Mouse (Mus musculus): ENCODE measurements around the gene Elp1.

Elp1 gene

DNA sequence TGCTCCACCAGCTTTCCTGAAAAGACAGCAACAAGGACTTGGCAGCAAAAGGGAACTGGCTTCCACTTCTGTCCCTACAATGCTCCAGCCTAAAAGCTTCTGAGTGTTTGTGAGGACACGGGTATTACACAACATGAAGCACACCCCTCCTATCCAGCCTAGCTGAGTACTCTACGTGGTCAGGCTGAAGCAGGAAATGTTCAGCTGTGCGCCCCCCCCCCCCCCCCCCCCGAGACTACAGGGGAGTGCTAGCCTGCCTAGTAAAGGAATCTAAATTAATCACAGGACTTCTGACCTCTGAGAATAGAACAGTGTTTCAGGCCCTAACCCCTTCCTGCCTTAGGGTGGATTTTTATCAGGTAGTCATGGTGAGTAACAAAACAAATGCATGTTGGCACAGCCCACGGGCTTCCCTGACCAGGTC, 34.3 kb downstream of the Elp1 start:
- no peak for DNase-seq

- DNase-seq = no peak
Measured at GRCm38 (mm10) chr4:56757693-56758092, 44.4 kb downstream of the Elp1 start.

GRCm38 (mm10) chr4:56756966-56757600, 45.0 kb downstream of the Elp1 start:
- no peak for DNase-seq

- no peak for DNase-seq
Measured at GRCm38 (mm10) chr4:56756021-56756420, 46.1 kb downstream of the Elp1 start.

GRCm38 (mm10) chr4:56747456-56747855, 54.7 kb downstream of the Elp1 start:
- DNase-seq = no peak

DNA sequence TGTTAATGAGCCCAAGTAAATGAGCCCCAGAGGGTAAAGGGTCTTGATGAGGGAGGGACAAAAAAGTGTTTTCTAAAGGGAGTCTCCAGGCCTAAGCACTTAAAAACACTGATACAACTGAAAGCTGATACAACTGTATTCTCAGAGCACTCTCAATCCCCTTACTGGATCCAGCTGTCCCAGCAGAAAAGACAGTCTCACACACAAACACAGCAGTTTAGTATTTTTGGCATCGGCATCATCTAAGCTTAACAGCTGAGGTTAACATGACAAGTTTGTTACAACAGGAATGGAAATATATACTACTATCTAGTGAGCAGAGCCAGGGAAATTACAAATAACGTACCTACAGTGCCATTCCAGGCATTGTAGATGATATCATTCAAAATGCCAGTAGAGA, 55.8 kb downstream of the Elp1 start:
- no peak for DNase-seq

- DNase-seq = no peak
Measured at GRCm38 (mm10) chr4:56743363-56744195, 58.6 kb downstream of the Elp1 start, which contains the start of gene Actl7a. Gene Actl7a, plus strand, starts transcription at chr4:56743413.

GRCm38 (mm10) chr4:56742698-56743097, 59.4 kb downstream of the Elp1 start:
- DNase-seq = no peak

- no peak for DNase-seq
Measured at GRCm38 (mm10) chr4:56741041-56741493, 61.1 kb downstream of the Elp1 start, which contains the start of gene Actl7b. Gene Actl7b, minus strand, starts transcription at chr4:56741443.

DNA sequence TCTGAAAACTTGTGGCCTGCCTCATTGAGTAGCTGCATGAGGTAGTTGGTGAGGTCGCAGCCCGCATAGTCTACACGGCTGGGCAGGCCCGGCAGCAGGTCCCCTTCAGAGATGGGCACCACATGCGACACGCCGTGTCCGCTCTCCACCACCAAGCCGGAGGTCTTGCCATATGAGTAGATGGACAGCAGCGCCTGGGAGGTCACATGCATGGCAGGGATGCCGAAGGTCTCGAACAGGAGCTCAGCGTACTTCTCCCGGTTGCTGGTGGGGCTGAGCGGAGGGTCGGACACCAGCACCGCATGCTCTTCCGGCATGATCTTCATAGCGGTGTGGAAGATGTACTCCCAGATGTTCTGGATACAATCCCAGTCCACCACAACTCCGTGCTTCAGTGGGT, 61.5 kb downstream of the Elp1 start:
- DNase-seq = no peak

- DNase-seq = no peak
Measured at GRCm38 (mm10) chr4:56740020-56740485, 62.1 kb downstream of the Elp1 start, which contains the start of gene Gm26657. Gene Gm26657, plus strand, starts transcription at chr4:56740070.

- no peak for DNase-seq
Measured at GRCm38 (mm10) chr4:56725839-56726238, 76.3 kb downstream of the Elp1 start.

DNA sequence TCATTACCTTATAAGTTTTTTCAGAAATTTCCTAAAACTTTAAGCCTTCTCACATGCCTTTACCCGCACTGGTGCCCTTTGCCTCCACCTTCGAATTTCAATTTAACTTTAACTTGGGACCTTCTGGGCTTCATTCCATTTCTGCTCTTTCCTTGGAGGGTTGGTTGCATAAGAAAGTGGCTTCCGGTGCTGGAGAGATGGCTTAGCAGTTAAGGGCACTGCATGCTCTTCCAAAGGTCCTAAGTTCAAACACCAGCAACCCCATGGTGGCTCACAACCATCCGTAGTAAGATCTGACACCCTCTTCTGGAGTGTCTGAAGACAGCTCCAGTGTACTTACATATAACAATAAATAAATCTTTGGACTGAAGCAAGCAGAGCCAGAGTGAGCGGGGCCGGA, 78.9 kb downstream of the Elp1 start:
- no peak for DNase-seq

DNA sequence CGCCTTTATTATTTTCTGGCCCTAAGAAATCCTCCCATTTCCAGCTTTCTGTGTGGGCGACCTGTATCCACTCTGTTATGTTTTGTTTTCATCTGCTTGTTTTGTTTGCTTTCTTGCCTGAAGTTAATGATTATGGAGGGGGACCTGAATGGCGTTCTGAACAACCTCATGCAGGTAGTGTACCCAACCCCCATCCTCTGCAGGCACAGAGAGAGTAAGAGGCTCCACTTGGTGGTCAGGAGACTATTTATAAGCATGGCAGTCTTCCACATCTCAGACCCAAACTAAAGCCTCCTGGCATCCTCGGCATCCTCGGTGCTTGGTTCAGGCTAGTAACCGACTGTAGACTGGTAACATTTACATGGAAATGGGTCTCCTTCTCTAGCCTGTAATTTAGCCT, 79.8 kb downstream of the Elp1 start:
- no peak for DNase-seq

GRCm38 (mm10) chr4:56721469-56721868, 80.7 kb downstream of the Elp1 start:
- no peak for DNase-seq

GRCm38 (mm10) chr4:56720403-56720802, 81.7 kb downstream of the Elp1 start:
- DNase-seq = no peak

- no peak for DNase-seq
Measured at GRCm38 (mm10) chr4:56719456-56719855, 82.7 kb downstream of the Elp1 start.

DNA sequence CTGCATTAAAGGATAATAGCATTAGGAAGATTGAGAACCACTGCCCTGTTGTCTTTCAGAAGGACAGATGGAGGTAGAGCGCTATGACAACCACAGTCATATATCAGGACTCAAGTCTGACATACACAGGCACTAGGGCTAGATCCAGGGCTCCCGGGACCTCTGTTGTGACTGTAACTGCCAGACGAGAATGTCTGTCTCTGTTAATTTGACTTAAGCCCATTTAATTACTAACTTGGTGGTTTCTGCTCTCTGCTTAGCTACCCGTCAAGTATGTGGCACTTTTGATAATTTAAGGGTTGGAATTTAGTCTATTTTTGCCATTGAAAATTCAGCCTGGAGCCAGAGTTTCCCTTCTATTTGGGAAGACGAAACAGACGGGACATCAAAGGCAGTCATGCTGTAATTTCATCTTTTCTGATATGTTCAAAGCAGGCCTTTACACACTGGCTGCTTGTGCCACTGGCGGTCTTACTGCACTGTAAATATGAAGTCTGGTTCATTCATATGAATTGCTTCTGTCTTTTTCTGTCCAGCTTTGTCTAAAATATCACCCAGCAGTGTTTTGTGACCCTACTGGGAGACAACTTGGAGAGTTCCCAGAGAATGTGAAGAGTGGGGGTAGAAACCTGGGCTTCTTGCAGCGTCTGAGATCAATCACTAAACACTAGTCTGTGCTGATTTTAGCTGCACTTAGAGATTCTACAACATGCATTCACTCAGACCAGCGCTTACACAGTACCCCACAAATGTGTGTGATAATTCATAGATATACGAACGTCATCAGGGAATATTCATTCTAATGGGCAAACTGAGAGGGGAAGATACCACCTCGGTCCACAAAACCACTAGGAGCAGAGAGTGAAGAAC, 83.3 kb downstream of the Elp1 start:
- DNase-seq = no peak

DNA sequence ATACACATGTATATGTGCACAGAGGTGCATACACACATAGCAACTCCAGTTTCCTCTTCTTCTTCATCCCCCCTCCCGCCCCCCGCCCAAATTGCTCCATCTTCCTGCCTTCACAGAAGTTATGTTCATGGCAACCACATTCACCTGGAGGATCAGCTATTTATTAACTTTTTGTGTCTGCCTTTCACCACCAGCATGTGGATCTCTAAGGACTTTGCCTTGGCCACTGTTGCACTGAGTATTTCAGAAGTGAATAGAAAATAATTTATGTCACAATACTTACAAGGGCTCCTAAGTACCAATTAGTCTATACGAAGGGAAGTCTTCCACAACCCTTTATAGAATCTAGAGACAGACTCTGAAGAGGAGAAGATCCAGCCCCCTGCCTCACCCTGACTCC, 84.2 kb downstream of the Elp1 start:
- no peak for DNase-seq

GRCm38 (mm10) chr4:56716801-56717200, 85.3 kb downstream of the Elp1 start:
- no peak for DNase-seq

- no peak for DNase-seq
Measured at GRCm38 (mm10) chr4:56713155-56713554, 89.0 kb downstream of the Elp1 start.

- DNase-seq = no peak
Measured at GRCm38 (mm10) chr4:56702234-56702633, 99.9 kb downstream of the Elp1 start.
